Mouse (Mus musculus) splenic B cell, adult 2 months (primary cell): ENCODE measurements around the gene Kdm6b.

ENCODE experiments used
- DNase-seq: peaks from one replicate; pipeline ENCODE4 v3.0.0-alpha.2; 2011; ENCODE audit warnings: low read depth, low spot score
- H3K27me3 ChIP-seq: 2 replicates; pipeline ENCODE4 v1.6.1; 2012; ENCODE audit warnings: mild to moderate bottlenecking, low read length, moderate library complexity, mixed read lengths; ENCODE audit not compliant: control insufficient read depth, poor library complexity, insufficient read depth, severe bottlenecking
- H3K36me3 ChIP-seq: 2 replicates; pipeline ENCODE4 v1.6.1; 2012; ENCODE audit warnings: mild to moderate bottlenecking, low read length, moderate library complexity, mixed read lengths; ENCODE audit not compliant: control insufficient read depth, poor library complexity, insufficient read depth, severe bottlenecking

The Kdm6b gene

GRCm38 (mm10) chr11:69357690-69358089 is 55.8 kb downstream of the Kdm6b start:
- DNase-seq = no peak
- Histone ChIP-seq H3K36me3 (peaks cover 13% of the 10 kb centered on the region), H3K27me3 (no peaks in the 10 kb centered on the region)

- DNase-seq = no peak
- peaks cover 7% of the 10 kb centered on the region for H3K36me3 ChIP-seq
- H3K27me3 ChIP-seq = no peaks in the 10 kb centered on the region
Measured at GRCm38 (mm10) chr11:69356544-69356943, 56.9 kb downstream of the Kdm6b start.
